Mouse (Mus musculus): ENCODE data around the gene Cd248.

GRCm38 (mm10) chr19:5037678-5038571, 30.0 kb upstream of the Cd248 start:
- TF ChIP-seq CTCF (IDR thresholded peaks at IDR 0.05; ENCODE audit: control insufficient read depth, insufficient read depth, insufficient replicate concordance, low read depth, low read length) (no peak), POLR2A (IDR thresholded peaks at IDR 0.05; ENCODE audit: control insufficient read depth, low read depth, low read length) (no peak)

Measured in testis, adult 2 months (tissue).